Mouse (Mus musculus) embryonic fibroblast, embryonic 13.5 days (primary cell): ENCODE data around the gene Nek2.

Source experiments
- CTCF ChIP-seq: IDR thresholded peaks from 2 replicates; pipeline ENCODE4 v1.5.1; 2011; ENCODE audit warnings: mild to moderate bottlenecking, control low read depth, low read length, moderate library complexity, borderline replicate concordance; ENCODE audit not compliant: insufficient read depth
- POLR2A ChIP-seq: IDR thresholded peaks from 2 replicates; pipeline ENCODE4 v1.6.1; 2011; ENCODE audit warnings: low read depth, mild to moderate bottlenecking, control low read depth, low read length, moderate library complexity

GRCm38 (mm10) chr1:191820951-191821325, 306 bp upstream of the Nek2 start:
- no peak for TF ChIP-seq POLR2A
- no peak for TF ChIP-seq CTCF
